Mouse (Mus musculus): ENCODE measurements around the gene Mesd.
A peak's percentile ranks its signal among the peaks of the same experiment; 100 is the strongest.
"Not testable (repeated sequence)": the region's sequence is repeated elsewhere in the genome, so short reads cannot be mapped to it uniquely, and the experiment has no call there.

Gene Mesd

GRCm38 (mm10) chr7:83882150-83882632 is 2.1 kb upstream of the Mesd start:
- DNase-seq = peak; percentile 54

- peak; percentile 75 for DNase-seq
Observed at GRCm38 (mm10) chr7:83882633-83883275, 1.5 kb upstream of the Mesd start.

GRCm38 (mm10) chr7:83883276-83884020 is 818 bp upstream of the Mesd start:
- DNase-seq = peak; percentile 87

GRCm38 (mm10) chr7:83884921-83885532 is 761 bp downstream of the Mesd start:
- no peak for DNase-seq

GRCm38 (mm10) chr7:83885835-83886234 is 1.6 kb downstream of the Mesd start:
- no peak for DNase-seq

- peak; percentile 41 for DNase-seq
Observed at GRCm38 (mm10) chr7:83886366-83887129, 2.3 kb downstream of the Mesd start.

GRCm38 (mm10) chr7:83889383-83889782 is 5.1 kb downstream of the Mesd start:
- DNase-seq = peak; percentile 60

- DNase-seq = not testable (repeated sequence)
Observed at GRCm38 (mm10) chr7:83889946-83890345, 5.7 kb downstream of the Mesd start.

GRCm38 (mm10) chr7:83891433-83892332 is 7.4 kb downstream of the Mesd start:
- DNase-seq = peak; percentile 100

GRCm38 (mm10) chr7:83892333-83892669 is 8.0 kb downstream of the Mesd start:
- DNase-seq = no peak

GRCm38 (mm10) chr7:83894348-83894747 is 10.1 kb downstream of the Mesd start:
- no peak for DNase-seq

- DNase-seq = no peak
Observed at GRCm38 (mm10) chr7:83896077-83896740, 11.9 kb downstream of the Mesd start.

- no peak for DNase-seq
Observed at GRCm38 (mm10) chr7:83898267-83898666, 14.0 kb downstream of the Mesd start.

GRCm38 (mm10) chr7:83900519-83900918 is 16.3 kb downstream of the Mesd start:
- DNase-seq = no peak

GRCm38 (mm10) chr7:83901425-83901824 is 17.2 kb downstream of the Mesd start:
- no peak for DNase-seq

- no peak for DNase-seq
Observed at GRCm38 (mm10) chr7:83902296-83903145, 18.3 kb downstream of the Mesd start.

GRCm38 (mm10) chr7:83904831-83905230 is 20.6 kb downstream of the Mesd start:
- DNase-seq = no peak

- DNase-seq = no peak
Observed at GRCm38 (mm10) chr7:83911909-83912308, 27.6 kb downstream of the Mesd start.

GRCm38 (mm10) chr7:83913405-83913932 is 29.2 kb downstream of the Mesd start:
- DNase-seq = no peak

GRCm38 (mm10) chr7:83913995-83914394 is 29.7 kb downstream of the Mesd start:
- no peak for DNase-seq

Measured in kidney, postnatal 10 days (tissue).